Mouse (Mus musculus): Measurements from ENCODE around the gene Aim2. TPM values are rescaled to one million over a fixed set of nuclear protein-coding genes. Genes with fewer than 3 reads are reported as not detected.

The Aim2 gene
- polyA plus RNA-seq (2012; rRNA removed; ENCODE audit: low replicate concordance), result 2.7 and 2.8 TPM in 2 replicates

GRCm38 (mm10) chr1:173350372-173350957 is at the start of gene Aim2:
Aim2 (plus strand) TSS chr1:173350879.

GRCm38 (mm10) chr1:173333312-173334253 is 17.1 kb upstream of the Aim2 start, which contains the start of gene Ackr1:
Ackr1 (minus strand) TSS chr1:173333750.

GRCm38 (mm10) chr1:173367356-173368046 is 16.8 kb downstream of the Aim2 start, which contains the start of gene Cadm3:
Cadm3 (minus strand) TSS chr1:173367695.

GRCm38 (mm10) chr1:173490812-173491480 is 140.3 kb downstream of the Aim2 start, which contains the start of gene Ifi206:
Ifi206 (minus strand) TSS chr1:173491041.

Other genes starting within 250 kb of the Aim2 start
- gene Olfr1408, start 213.5 kb upstream of the Aim2 start, polyA plus RNA-seq (2012; rRNA removed; ENCODE audit: low replicate concordance), result not detected in 2 replicates
- gene Olfr1406, start 160.2 kb upstream of the Aim2 start, polyA plus RNA-seq (2012; rRNA removed; ENCODE audit: low replicate concordance), result not detected in 2 replicates
- not detected in 2 replicates for gene Olfr218, start 153.1 kb upstream of the Aim2 start, polyA plus RNA-seq (2012; rRNA removed; ENCODE audit: low replicate concordance)
- not detected in 2 replicates for gene Olfr1404, start 138.5 kb upstream of the Aim2 start, polyA plus RNA-seq (2012; rRNA removed; ENCODE audit: low replicate concordance)
- 0.17 TPM in 1 of 2 replicates, not detected in the other for gene Fcer1a, start 123.7 kb upstream of the Aim2 start, polyA plus RNA-seq (2012; rRNA removed; ENCODE audit: low replicate concordance)
- not detected in 2 replicates for gene Olfr418, start 84.9 kb upstream of the Aim2 start, polyA plus RNA-seq (2012; rRNA removed; ENCODE audit: low replicate concordance)
- gene Mptx2, start 73.1 kb upstream of the Aim2 start, polyA plus RNA-seq (2012; rRNA removed; ENCODE audit: low replicate concordance), result not detected in 2 replicates
- gene Ackr1, start 17.1 kb upstream of the Aim2 start, polyA plus RNA-seq (2012; rRNA removed; ENCODE audit: low replicate concordance), result 20.1 and 42.5 TPM in 2 replicates
- gene Cadm3, start 16.8 kb downstream of the Aim2 start, polyA plus RNA-seq (2012; rRNA removed; ENCODE audit: low replicate concordance), result 39.6 and 40.2 TPM in 2 replicates
- gene Ifi206, start 140.2 kb downstream of the Aim2 start, polyA plus RNA-seq (2012; rRNA removed; ENCODE audit: low replicate concordance), result 0.44 and 2.7 TPM in 2 replicates
- 0.13 TPM in 1 of 2 replicates, not detected in the other for gene Ifi214, start 185.1 kb downstream of the Aim2 start, polyA plus RNA-seq (2012; rRNA removed; ENCODE audit: low replicate concordance)
- 1.4 and 4.2 TPM in 2 replicates for gene Ifi213, start 248.4 kb downstream of the Aim2 start, polyA plus RNA-seq (2012; rRNA removed; ENCODE audit: low replicate concordance)

All from subcutaneous adipose tissue, adult 2 months (tissue).